8 mouse cellular contexts compared by ENCODE assay signal in the genomic region with DNA sequence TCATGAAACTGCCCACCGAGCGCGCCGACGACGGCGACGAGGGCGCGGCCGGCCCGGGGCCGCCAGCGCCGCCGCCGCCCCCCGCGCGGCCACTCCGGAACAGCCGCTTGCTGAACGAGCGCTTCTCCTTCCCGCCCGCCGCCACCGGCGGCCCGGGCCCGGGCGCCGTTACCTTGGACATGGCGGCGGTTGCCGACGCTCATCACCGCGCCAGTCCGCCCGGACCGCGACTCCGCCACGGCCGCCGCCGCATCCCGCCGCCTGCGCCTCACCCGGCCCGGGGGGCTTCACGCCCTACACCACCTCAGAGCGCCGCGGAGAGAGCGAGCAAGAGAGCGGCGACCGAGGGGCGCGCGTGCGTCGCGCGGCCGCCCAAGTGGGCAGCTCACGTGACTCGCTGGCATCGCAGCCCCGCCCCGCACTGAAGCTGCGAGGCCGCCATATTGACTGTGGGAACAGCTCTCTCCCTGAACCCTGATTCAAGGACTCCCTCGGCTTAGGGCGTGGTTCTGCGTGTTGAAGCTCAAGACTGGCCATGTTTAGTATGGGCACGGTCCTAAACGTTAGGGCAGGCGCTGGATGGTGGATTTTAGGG. TPM values are rescaled to one million over a fixed set of nuclear protein-coding genes. Genes with fewer than 3 reads are reported as not detected.
A peak's percentile ranks its signal among the peaks of the same experiment; 100 is the strongest.
DNase-seq lines count a peak whose midpoint lies in the region; ATAC-seq lines count a peak whose summit lies in the region.

A gene (minus strand): TSS at position 181 of the 595 bp plus-strand sequence.

- H3K4me3 ChIP-seq in brown adipose tissue, adult 24 weeks (ENCODE audit: insufficient read depth, low read depth, low read length), result peak within 1 kb of the TSS; percentile 84
- peak within 1 kb of the TSS; percentile 88 for H3K4me3 ChIP-seq in heart, embryonic 13.5 days
- peak within 1 kb of the TSS; percentile 87 for H3K4me3 ChIP-seq in liver, embryonic 12.5 days
- H3K4me3 ChIP-seq in stomach, embryonic 15.5 days (replicated peaks), result peak within 1 kb of the TSS; percentile 83

- peak; percentile 98 for ATAC-seq in heart, embryonic 13.5 days (ENCODE audit: extremely low read depth, insufficient number of reproducible peaks, low FRiP score, low TSS enrichment)
- ATAC-seq in liver, embryonic 12.5 days, result peak; percentile 99
- peak; percentile 98 for ATAC-seq in stomach, embryonic 15.5 days (ENCODE audit: insufficient read depth, low FRiP score, low read depth)

- H3K4me2 ChIP-seq in heart, embryonic 13.5 days, result peak within 1 kb of the TSS; percentile 99
- H3K4me2 ChIP-seq in liver, embryonic 12.5 days, result peak within 1 kb of the TSS; percentile 99
- H3K4me2 ChIP-seq in stomach, embryonic 15.5 days, result peak within 1 kb of the TSS; percentile 84

- H3K9me3 ChIP-seq in heart, embryonic 13.5 days, result no peaks in the 10 kb centered on the region
- no peaks in the 10 kb centered on the region for H3K9me3 ChIP-seq in liver, embryonic 12.5 days (replicated peaks)
- no peaks in the 10 kb centered on the region for H3K9me3 ChIP-seq in stomach, embryonic 15.5 days

- H3K27ac ChIP-seq in brown adipose tissue, adult 24 weeks (replicated peaks; ENCODE audit: low read depth, low read length), result no peak within 1 kb of the TSS
- peak within 1 kb of the TSS; percentile 74 for H3K27ac ChIP-seq in heart, embryonic 13.5 days (replicated peaks)
- H3K27ac ChIP-seq in liver, embryonic 12.5 days, result peak within 1 kb of the TSS; percentile 81
- H3K27ac ChIP-seq in stomach, embryonic 15.5 days, result peak within 1 kb of the TSS; percentile 66; the same call in 1 of the 2 replicates

- WGBS in heart, embryonic 13.5 days, result under 1% methylated on average over 51 of the region's 82 CpGs
- WGBS in liver, embryonic 12.5 days (ENCODE audit: insufficient replicate concordance), result under 1% methylated on average over 57 of the region's 82 CpGs
- WGBS in stomach, embryonic 15.5 days, result under 1% methylated on average over 76 of the region's 82 CpGs

- H3K4me1 ChIP-seq in brown adipose tissue, adult 24 weeks (ENCODE audit: control insufficient read depth, insufficient read depth, insufficient read length, low read length), result peaks cover 5% of the 10 kb centered on the region; the same call in 1 of the 2 replicates
- H3K4me1 ChIP-seq in heart, embryonic 13.5 days, result peaks cover 39% of the 10 kb centered on the region
- peaks cover 50% of the 10 kb centered on the region for H3K4me1 ChIP-seq in liver, embryonic 12.5 days
- peaks cover 9% of the 10 kb centered on the region; the same call in 1 of the 2 replicates for H3K4me1 ChIP-seq in stomach, embryonic 15.5 days

- H3K36me3 ChIP-seq in heart, embryonic 13.5 days, result peaks cover 5% of the 10 kb centered on the region; the same call in 1 of the 2 replicates
- H3K36me3 ChIP-seq in liver, embryonic 12.5 days, result 0 out of 2 replicates have a peak, but pooled peaks cover 10% of the 10 kb centered on the region
- H3K36me3 ChIP-seq in stomach, embryonic 15.5 days, result no peaks in the 10 kb centered on the region

- peaks cover 20% of the 10 kb centered on the region for H3K27me3 ChIP-seq in heart, embryonic 13.5 days (replicated peaks)
- H3K27me3 ChIP-seq in liver, embryonic 12.5 days (replicated peaks), result peaks cover 33% of the 10 kb centered on the region
- H3K27me3 ChIP-seq in stomach, embryonic 15.5 days (replicated peaks), result no peaks in the 10 kb centered on the region

- DNase-seq in CD4-positive, CD25-positive, alpha-beta regulatory T cell, adult 2 months (ENCODE audit: low read depth, low spot score), result peak; percentile 96
- peak; percentile 66 for DNase-seq in fat pad, adult 2 months (ENCODE audit: extremely low read depth, low read depth, low spot score)
- peak; percentile 96 for DNase-seq in kidney, postnatal 10 days
- DNase-seq in natural killer cell, adult 2 months (ENCODE audit: low spot score in 2 of 2), result peak; percentile 87 to 92

- peak within 1 kb of the TSS; percentile 89 for H3K9ac ChIP-seq in heart, embryonic 13.5 days
- peak within 1 kb of the TSS; percentile 85 for H3K9ac ChIP-seq in liver, embryonic 12.5 days
- H3K9ac ChIP-seq in stomach, embryonic 15.5 days, result peak within 1 kb of the TSS; percentile 55

RNA-seq across cellular contexts. Expression of the gene that starts here (rescaled TPM):
- polyA plus RNA-seq in brown adipose tissue, adult 24 weeks (2012; ENCODE audit: insufficient read depth, insufficient read length, missing spikeins), result 3.4 and 3.5 TPM in 2 replicates
- polyA plus RNA-seq in heart, embryonic 13.5 days (2015; fragmentation: Nextera tagmentation; extraction: Ambion mirVana), result 0.94 and 1.3 TPM in 2 replicates
- polyA plus RNA-seq in liver, embryonic 12.5 days (2016; fragmentation: Nextera tagmentation; extraction: Ambion mirVana), result 1.7 TPM in 2 replicates
- polyA plus RNA-seq in stomach, embryonic 15.5 days (2015; fragmentation: Nextera tagmentation; extraction: Ambion mirVana), result 1.9 and 2.0 TPM in 2 replicates
